Mouse (Mus musculus): ENCODE measurements at regions not wholly inside any gene's neighbourhood (a gene's known extent, or its start where the extent isn't known, plus 50 kb on each side); places are given as distances from the start of the nearest gene placed in this dataset.
"Not testable (repeated sequence)": the region's sequence is repeated elsewhere in the genome, so short reads cannot be mapped to it uniquely, and the experiment has no call there.

- no peak for DNase-seq (ENCODE audit: low read depth, low spot score)
These were observed 138.3 kb upstream of the Rybp start for GRCm38 (mm10) chr6:100425551-100425950.

- DNase-seq (ENCODE audit: low read depth, low spot score): no peak
These were observed 137.6 kb upstream of the Rybp start for GRCm38 (mm10) chr6:100424788-100425403.

- DNase-seq (ENCODE audit: low read depth, low spot score): no peak
These were observed 136.9 kb upstream of the Rybp start for GRCm38 (mm10) chr6:100424181-100424580.

- DNase-seq (ENCODE audit: low read depth, low spot score): no peak
These were observed 136.4 kb upstream of the Rybp start for GRCm38 (mm10) chr6:100423636-100424035.

GRCm38 (mm10) chr6:100422603-100423002 lies 135.3 kb upstream of the Rybp start:
- no peak for DNase-seq (ENCODE audit: low read depth, low spot score)

GRCm38 (mm10) chr6:100421706-100422578 lies 134.7 kb upstream of the Rybp start:
- no peak for DNase-seq (ENCODE audit: low read depth, low spot score)

GRCm38 (mm10) chr6:100420602-100421001 lies 133.3 kb upstream of the Rybp start:
- DNase-seq (ENCODE audit: low read depth, low spot score): no peak

GRCm38 (mm10) chr6:100419782-100420540 lies 132.7 kb upstream of the Rybp start:
- DNase-seq (ENCODE audit: low read depth, low spot score): no peak

- DNase-seq (ENCODE audit: low read depth, low spot score): no peak
These were observed 128.8 kb upstream of the Rybp start for GRCm38 (mm10) chr6:100416046-100416445.

GRCm38 (mm10) chr6:100415514-100415913 lies 128.2 kb upstream of the Rybp start:
- DNase-seq (ENCODE audit: low read depth, low spot score): no peak

- no peak for DNase-seq (ENCODE audit: low read depth, low spot score)
These were observed 127.6 kb upstream of the Rybp start for GRCm38 (mm10) chr6:100414836-100415235.

GRCm38 (mm10) chr6:100412486-100412885 lies 125.2 kb upstream of the Rybp start:
- DNase-seq (ENCODE audit: low read depth, low spot score): no peak

GRCm38 (mm10) chr6:100411968-100412367 lies 124.7 kb upstream of the Rybp start:
- DNase-seq (ENCODE audit: low read depth, low spot score): no peak

GRCm38 (mm10) chr6:100410067-100410631 lies 122.9 kb upstream of the Rybp start:
- DNase-seq (ENCODE audit: low read depth, low spot score): no peak

GRCm38 (mm10) chr6:100408826-100409225 lies 121.5 kb upstream of the Rybp start:
- no peak for DNase-seq (ENCODE audit: low read depth, low spot score)

GRCm38 (mm10) chr6:100406504-100406903 lies 119.2 kb upstream of the Rybp start:
- DNase-seq (ENCODE audit: low read depth, low spot score): no peak

GRCm38 (mm10) chr6:100404161-100404560 lies 116.9 kb upstream of the Rybp start:
- DNase-seq (ENCODE audit: low read depth, low spot score): no peak

GRCm38 (mm10) chr6:100402716-100403115 lies 115.4 kb upstream of the Rybp start:
- DNase-seq (ENCODE audit: low read depth, low spot score): no peak

GRCm38 (mm10) chr6:100401728-100402127 lies 114.4 kb upstream of the Rybp start:
- DNase-seq (ENCODE audit: low read depth, low spot score): no peak

GRCm38 (mm10) chr6:100399387-100399786 lies 112.1 kb upstream of the Rybp start:
- DNase-seq (ENCODE audit: low read depth, low spot score): not testable (repeated sequence)

- no peak for DNase-seq (ENCODE audit: low read depth, low spot score)
These were observed 109.3 kb upstream of the Rybp start for GRCm38 (mm10) chr6:100396311-100397200.

All from telencephalon, adult 2 months (tissue).